Mouse (Mus musculus) liver, adult 2 months (tissue): ENCODE data around the gene Parg. TPM values are rescaled to one million over a fixed set of nuclear protein-coding genes. Genes with fewer than 3 reads are reported as not detected.

ENCODE experiments used
- DNase-seq: peaks from one replicate; pipeline ENCODE4 v3.0.0-alpha.2; 2011; ENCODE audit warnings: low read depth, low spot score; ENCODE audit errors: extremely low read depth
- H3K27ac ChIP-seq: fragments of 200-500 bp; replicated peaks from 2 replicates; pipeline ENCODE4 v1.5.1; 2012; ENCODE audit warnings: low read depth, mild to moderate bottlenecking, control low read depth, inconsistent platforms, low read length; ENCODE audit not compliant: insufficient read depth
- H3K27me3 ChIP-seq: fragments of 200-500 bp; 2 replicates; pipeline ENCODE4 v1.6.1; 2012; ENCODE audit warnings: mild to moderate bottlenecking, moderate library complexity, low read length, inconsistent platforms; ENCODE audit not compliant: control insufficient read depth, insufficient read depth
- H3K36me3 ChIP-seq: fragments of 200-500 bp; 2 replicates; pipeline ENCODE4 v1.6.1; 2012; ENCODE audit warnings: low read length, inconsistent platforms; ENCODE audit not compliant: control insufficient read depth, insufficient read depth
- H3K4me1 ChIP-seq: fragments of 200-500 bp; 2 replicates; pipeline ENCODE4 v1.6.1; 2011; ENCODE audit warnings: low read length; ENCODE audit not compliant: control insufficient read depth, insufficient read depth
- H3K4me3 ChIP-seq: fragments of 200-500 bp; 2 replicates; pipeline ENCODE4 v1.5.1; 2011; ENCODE audit warnings: low read depth, mild to moderate bottlenecking, control low read depth, low read length, moderate library complexity; ENCODE audit not compliant: insufficient read depth
- H3K79me2 ChIP-seq: fragments of 200-500 bp; 2 replicates; pipeline ENCODE4 v1.6.1; 2012; ENCODE audit warnings: inconsistent platforms, mild to moderate bottlenecking, low read length, moderate library complexity; ENCODE audit not compliant: control insufficient read depth, insufficient read depth
- H3K9ac ChIP-seq: fragments of 200-500 bp; 2 replicates; pipeline ENCODE4 v1.6.1; 2012; ENCODE audit warnings: low read depth, mild to moderate bottlenecking, control low read depth, inconsistent platforms, low read length
- CTCF ChIP-seq: fragments of 200-500 bp; IDR thresholded peaks from 2 replicates; pipeline ENCODE4 v1.5.1; 2011; ENCODE audit warnings: low read depth, low read length, control low read depth
- POLR2A ChIP-seq: fragments of 200-500 bp; IDR thresholded peaks from 2 replicates; pipeline ENCODE4 v1.6.1; 2011; ENCODE audit warnings: low read length, control low read depth; ENCODE audit not compliant: insufficient read depth; ENCODE audit errors: extremely low read depth
- WGBS: fragments of 180-500 bp; shearing (Covaris S2); methylation state at CpG from one replicate; pipeline ENCODE4 v1.1.7; 2018; 5-methylcytosine and 5-hydroxymethylcytosine counted together
- polyA plus RNA-seq: library from polyadenylated mRNA; depleted of rRNA; stranded (reverse); fragments of >200 nt; gene quantifications from 2 replicates; pipeline ENCODE4 v1.2.3, GENCODE M21; 2012
- total RNA-seq: library from RNA; depleted of rRNA; stranded (reverse); fragments of >200 nt; gene quantifications from 2 replicates; pipeline ENCODE4 v1.2.3, GENCODE M21; 2014

Parg gene
- total and polyA plus RNA-seq, 2 experiments: 2.8 to 25.1 TPM

DNA sequence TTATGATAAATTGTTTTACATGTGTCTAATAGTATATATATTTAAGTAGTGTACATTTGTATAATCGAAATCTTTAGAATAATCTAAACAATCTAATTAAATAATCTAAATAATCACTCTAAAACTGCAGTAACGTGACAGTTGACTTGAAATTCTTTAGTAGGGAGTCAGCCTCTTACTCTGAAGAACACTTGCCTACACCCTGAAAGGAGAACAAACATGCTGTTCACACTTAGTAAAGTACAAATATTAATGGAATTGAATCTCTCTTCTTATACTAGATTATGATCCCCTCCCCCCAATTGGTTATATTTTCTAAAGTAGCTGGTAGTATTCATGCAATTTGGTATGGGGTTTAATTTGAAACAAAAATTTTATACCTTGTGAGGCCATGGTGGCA is 60.0 kb downstream of the Parg start:
- TF ChIP-seq POLR2A (no peak), CTCF (no peak)
- Histone ChIP-seq H3K4me3 (no peak overlapping the region), H3K79me2 (no peaks in the 10 kb centered on the region), H3K9ac (no peak overlapping the region), H3K4me1 (no peaks in the 10 kb centered on the region), H3K27me3 (no peaks in the 10 kb centered on the region), H3K36me3 (peaks cover 34% of the 10 kb centered on the region), H3K27ac (no peak overlapping the region)
- no peak for DNase-seq
- WGBS: 92% methylated on average over 2 of the region's 2 CpGs

DNA sequence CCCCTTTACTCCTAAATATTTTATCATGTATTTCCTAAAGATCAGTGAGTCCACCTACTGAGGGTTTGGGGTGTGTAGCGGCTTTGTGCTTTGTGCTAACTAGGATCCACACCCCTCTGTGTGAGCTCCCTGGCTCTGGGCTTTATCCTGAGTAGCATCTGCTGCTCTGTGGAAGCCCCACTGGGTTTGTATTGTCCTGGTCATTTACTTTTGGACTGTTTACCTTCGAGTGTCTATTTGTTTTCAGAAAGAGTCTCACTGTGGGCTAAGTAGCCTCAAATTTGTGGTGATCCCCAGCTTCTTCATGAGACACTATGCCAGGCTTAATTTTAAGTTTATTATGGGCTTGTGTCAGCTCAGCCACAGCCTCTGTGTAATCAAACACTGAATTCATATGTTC is 67.2 kb downstream of the Parg start:
- no peak overlapping the region for H3K27ac ChIP-seq
- no peaks in the 10 kb centered on the region for H3K27me3 ChIP-seq

DNA sequence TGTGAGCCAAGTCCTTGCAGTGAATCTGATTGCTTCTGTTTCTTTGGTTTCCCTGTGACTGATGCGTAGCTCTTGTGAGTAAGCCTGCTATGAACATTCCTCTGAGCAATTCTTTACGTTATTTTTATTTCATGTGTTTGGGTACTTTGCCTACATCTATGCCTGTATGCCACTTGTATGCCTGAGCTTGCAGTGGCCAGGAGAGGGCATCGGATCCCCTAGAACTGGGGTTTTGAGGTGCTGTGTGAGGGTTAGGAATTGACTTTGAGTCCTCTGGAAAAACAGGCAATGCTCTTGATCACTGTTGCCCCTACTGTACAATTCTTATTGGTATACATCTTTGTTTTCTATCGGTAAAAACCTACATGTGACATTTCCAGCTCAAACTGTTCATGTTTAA is 67.8 kb downstream of the Parg start:
- Histone ChIP-seq H3K4me3 (no peak overlapping the region), H3K27ac (no peak overlapping the region), H3K79me2 (no peaks in the 10 kb centered on the region), H3K27me3 (no peaks in the 10 kb centered on the region), H3K9ac (no peak overlapping the region), H3K36me3 (peaks cover 22% of the 10 kb centered on the region), H3K4me1 (no peaks in the 10 kb centered on the region)
- no peak for TF ChIP-seq POLR2A
- TF ChIP-seq CTCF: no peak
- DNase-seq: no peak
- 91% methylated on average over 4 of the region's 4 CpGs for WGBS

More for the DNA sequence above, 67.2 kb downstream of the Parg start:
- H3K79me2 ChIP-seq: no peaks in the 10 kb centered on the region
- no peak for DNase-seq
- WGBS: 60% methylated on average over 2 of the region's 2 CpGs
- TF ChIP-seq POLR2A: no peak
- no peak for TF ChIP-seq CTCF
- H3K36me3 ChIP-seq: peaks cover 22% of the 10 kb centered on the region
- H3K4me1 ChIP-seq: no peaks in the 10 kb centered on the region
- no peak overlapping the region for H3K9ac ChIP-seq
- no peak overlapping the region for H3K4me3 ChIP-seq

DNA sequence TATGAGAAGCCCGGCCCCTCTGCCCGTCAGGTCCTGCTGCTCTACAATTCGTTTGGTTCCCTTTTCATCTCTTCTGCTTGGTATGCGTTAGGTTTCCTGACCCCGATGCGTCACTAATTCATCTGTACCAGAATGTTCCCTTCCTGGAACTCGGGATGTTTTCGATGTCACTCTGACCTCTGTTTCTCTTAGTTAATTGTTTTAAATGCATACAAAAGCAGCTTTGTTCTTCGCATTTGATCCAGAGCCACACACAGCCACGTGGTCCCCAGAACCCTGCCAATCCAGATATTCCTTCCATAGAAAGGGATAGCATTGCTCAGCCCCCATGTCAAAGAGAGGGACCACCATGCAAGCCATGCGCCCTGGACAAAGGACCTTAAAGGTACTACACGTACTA is 99.9 kb downstream of the Parg start:
- no peak overlapping the region for H3K4me3 ChIP-seq
- WGBS: 79% methylated on average over 12 of the region's 12 CpGs
- no peak for DNase-seq
- H3K27me3 ChIP-seq: no peaks in the 10 kb centered on the region
- TF ChIP-seq POLR2A: no peak
- TF ChIP-seq CTCF: no peak
- H3K27ac ChIP-seq: no peak overlapping the region
- no peaks in the 10 kb centered on the region; the same call in 1 of the 2 replicates for H3K4me1 ChIP-seq
- no peak overlapping the region for H3K9ac ChIP-seq
- no peaks in the 10 kb centered on the region for H3K79me2 ChIP-seq
- peaks cover 18% of the 10 kb centered on the region for H3K36me3 ChIP-seq

DNA sequence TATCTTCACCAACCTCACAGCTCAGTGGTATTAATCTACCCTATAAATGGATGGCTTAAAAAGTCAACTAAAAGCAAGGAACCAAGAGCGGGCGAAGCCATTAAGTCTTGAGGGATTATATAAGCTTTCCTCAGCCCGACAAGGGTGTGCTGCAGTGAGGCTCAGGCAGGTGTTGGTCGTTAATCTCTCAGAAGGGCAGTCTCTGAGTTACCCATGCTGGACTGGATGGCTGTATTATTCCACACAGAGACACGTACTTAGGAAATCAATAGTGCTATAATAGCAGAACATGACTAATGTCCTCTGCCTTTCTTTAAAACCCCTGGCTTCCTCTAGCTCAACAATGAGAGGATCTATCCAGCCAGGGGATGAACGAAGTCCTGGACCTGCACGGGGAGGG is 100.7 kb downstream of the Parg start:
- Histone ChIP-seq H3K4me1 (no peaks in the 10 kb centered on the region; the same call in 1 of the 2 replicates), H3K36me3 (peaks cover 17% of the 10 kb centered on the region), H3K9ac (no peak overlapping the region), H3K79me2 (no peaks in the 10 kb centered on the region), H3K27me3 (no peaks in the 10 kb centered on the region), H3K4me3 (no peak overlapping the region), H3K27ac (no peak overlapping the region)
- WGBS: 91% methylated on average over 7 of the region's 7 CpGs
- TF ChIP-seq POLR2A (no peak), CTCF (no peak)
- no peak for DNase-seq

DNA sequence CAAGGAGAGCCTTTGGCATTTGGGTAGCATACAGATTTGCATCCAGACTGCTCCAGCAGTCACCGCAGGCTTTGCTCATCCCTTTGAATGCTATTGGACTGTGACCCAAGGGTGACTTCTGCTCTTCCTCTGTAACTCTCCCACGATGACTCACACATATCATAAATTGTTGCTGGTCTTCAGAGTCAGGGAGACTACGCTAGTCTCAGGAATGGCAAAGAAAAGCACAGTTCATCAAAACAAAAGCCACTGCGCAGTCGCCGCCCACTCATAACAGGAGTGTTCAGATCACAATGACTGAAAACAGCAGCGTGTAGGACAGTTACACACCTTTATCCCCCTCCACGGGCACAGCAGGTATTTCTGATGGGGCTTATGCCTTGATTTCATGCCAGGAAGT is 103.2 kb downstream of the Parg start:
- H3K79me2 ChIP-seq: no peaks in the 10 kb centered on the region
- H3K36me3 ChIP-seq: peaks cover 3% of the 10 kb centered on the region; the same call in 1 of the 2 replicates
- DNase-seq: no peak
- H3K27ac ChIP-seq: no peak overlapping the region
- TF ChIP-seq POLR2A (no peak), CTCF (no peak)
- H3K4me3 ChIP-seq: no peak overlapping the region
- no peak overlapping the region for H3K9ac ChIP-seq
- WGBS: 84% methylated on average over 8 of the region's 8 CpGs
- no peaks in the 10 kb centered on the region for H3K27me3 ChIP-seq
- H3K4me1 ChIP-seq: no peaks in the 10 kb centered on the region
